Mouse (Mus musculus): ENCODE results near the gene C130026I21Rik. TPM values are rescaled to one million over a fixed set of nuclear protein-coding genes. Genes with fewer than 3 reads are reported as not detected.
"Not testable (repeated sequence)": the region's sequence is repeated elsewhere in the genome, so short reads cannot be mapped to it uniquely, and the experiment has no call there.

Gene C130026I21Rik
- total RNA-seq, 2 experiments from 2014 or later, result 1.2 TPM; not detected in 1

GRCm38 (mm10) chr1:85030211-85030610, 240.2 kb downstream of the C130026I21Rik start:
- not testable (repeated sequence) for DNase-seq

- DNase-seq, result not testable (repeated sequence)
These were observed 258.4 kb downstream of the C130026I21Rik start for GRCm38 (mm10) chr1:85011933-85012332.

GRCm38 (mm10) chr1:85010947-85011346, 259.4 kb downstream of the C130026I21Rik start:
- not testable (repeated sequence) for DNase-seq

- DNase-seq, result not testable (repeated sequence)
These were observed 262.6 kb downstream of the C130026I21Rik start for GRCm38 (mm10) chr1:85007737-85008136.

- not testable (repeated sequence) for DNase-seq
These were observed 271.1 kb downstream of the C130026I21Rik start for GRCm38 (mm10) chr1:84999241-84999640.

- DNase-seq, result not testable (repeated sequence)
These were observed 274.1 kb downstream of the C130026I21Rik start for GRCm38 (mm10) chr1:84996305-84996704.

GRCm38 (mm10) chr1:84994461-84994860, 275.9 kb downstream of the C130026I21Rik start:
- DNase-seq, result not testable (repeated sequence)

GRCm38 (mm10) chr1:84993688-84994319, 276.6 kb downstream of the C130026I21Rik start:
- not testable (repeated sequence) for DNase-seq

- not testable (repeated sequence) for DNase-seq
These were observed 277.1 kb downstream of the C130026I21Rik start for GRCm38 (mm10) chr1:84993235-84993634.

- not testable (repeated sequence) for DNase-seq
These were observed 277.5 kb downstream of the C130026I21Rik start for GRCm38 (mm10) chr1:84992827-84993226.

- DNase-seq, result not testable (repeated sequence)
These were observed 281.3 kb downstream of the C130026I21Rik start for GRCm38 (mm10) chr1:84989044-84989443.

GRCm38 (mm10) chr1:84987729-84988128, 282.6 kb downstream of the C130026I21Rik start:
- DNase-seq, result not testable (repeated sequence)

- DNase-seq, result not testable (repeated sequence)
These were observed 308.6 kb downstream of the C130026I21Rik start for GRCm38 (mm10) chr1:84961779-84962178.

- not testable (repeated sequence) for DNase-seq
These were observed 312.7 kb downstream of the C130026I21Rik start for GRCm38 (mm10) chr1:84957713-84958112.

GRCm38 (mm10) chr1:84956771-84957170, 313.6 kb downstream of the C130026I21Rik start:
- DNase-seq, result not testable (repeated sequence)

GRCm38 (mm10) chr1:84952456-84953181, 317.7 kb downstream of the C130026I21Rik start:
- no peak for DNase-seq

- DNase-seq, result no peak
These were observed 318.8 kb downstream of the C130026I21Rik start for GRCm38 (mm10) chr1:84951566-84951965.

- no peak for DNase-seq
These were observed 323.0 kb downstream of the C130026I21Rik start for GRCm38 (mm10) chr1:84947390-84947789.

GRCm38 (mm10) chr1:84945950-84946349, 324.4 kb downstream of the C130026I21Rik start:
- DNase-seq, result no peak

- no peak for DNase-seq
These were observed 326.8 kb downstream of the C130026I21Rik start for GRCm38 (mm10) chr1:84943549-84943948.

Data from layer of hippocampus, postnatal 36 days (tissue).